ENCODE assay signal across 8 mouse cellular contexts in genomic region chr3:127705515-127706444, GRCm38 (mm10).
DNase-seq lines count a peak whose midpoint lies in the region; ATAC-seq and TF ChIP-seq lines count a peak whose summit lies in the region.

No protein-coding gene starts in this region.

- H3K79me2 ChIP-seq in heart, adult 2 months (replicated peaks; ENCODE audit: control insufficient read depth, insufficient read depth, low read length) = no peaks in the 10 kb centered on the region

- no peak for TF ChIP-seq POLR2A in heart, adult 2 months (IDR thresholded peaks at IDR 0.05; ENCODE audit: insufficient read depth, low read depth, low read length)

- H3K27ac ChIP-seq in heart, embryonic 13.5 days (replicated peaks) = no peak overlapping the region
- no peak overlapping the region for H3K27ac ChIP-seq in heart, adult 2 months
- H3K27ac ChIP-seq in embryonic facial prominence, embryonic 10.5 days (replicated peaks) = peak overlapping the region; percentile 37
- H3K27ac ChIP-seq in hindbrain, embryonic 15.5 days (replicated peaks) = peak overlapping the region; percentile 49
- H3K27ac ChIP-seq in neural tube, embryonic 14.5 days (ENCODE audit: low read depth, low read length) = peak overlapping the region; percentile 3; the same call in 1 of the 2 replicates

- 20% methylated on average over 30 of the region's 30 CpGs for WGBS in heart, embryonic 13.5 days
- 35% methylated on average over 30 of the region's 30 CpGs for WGBS in heart, adult 2 months
- 8% methylated on average over 30 of the region's 30 CpGs for WGBS in embryonic facial prominence, embryonic 10.5 days
- 1% methylated on average over 30 of the region's 30 CpGs for WGBS in hindbrain, embryonic 15.5 days
- WGBS in neural tube, embryonic 14.5 days = 2% methylated on average over 30 of the region's 30 CpGs

- no peak for ATAC-seq in heart, embryonic 13.5 days (ENCODE audit: extremely low read depth, insufficient number of reproducible peaks, low FRiP score, low TSS enrichment)
- peak; percentile 87 for ATAC-seq in hindbrain, embryonic 15.5 days (ENCODE audit: low FRiP score, low read depth)
- peak; percentile 91 for ATAC-seq in neural tube, embryonic 14.5 days (ENCODE audit: low read depth)
- no peak for ATAC-seq in megakaryocyte, adult 5-6 weeks (ENCODE audit: poor library complexity, severe bottlenecking)

- H3K27me3 ChIP-seq in heart, embryonic 13.5 days (replicated peaks) = no peaks in the 10 kb centered on the region
- H3K27me3 ChIP-seq in heart, adult 2 months (ENCODE audit: control insufficient read depth, insufficient read depth, low read length) = no peaks in the 10 kb centered on the region
- H3K27me3 ChIP-seq in embryonic facial prominence, embryonic 10.5 days (replicated peaks; ENCODE audit: low read depth, poor library complexity, severe bottlenecking) = peaks cover 83% of the 10 kb centered on the region
- 0 out of 2 replicates have a peak, but pooled peaks cover 3% of the 10 kb centered on the region for H3K27me3 ChIP-seq in hindbrain, embryonic 15.5 days
- H3K27me3 ChIP-seq in neural tube, embryonic 14.5 days (ENCODE audit: control insufficient read depth, insufficient read depth, low read length) = no peaks in the 10 kb centered on the region

- intact Hi-C loops in heart, adult 2 months (cut with DNase I) = no loop called here
- intact Hi-C loops in left cerebral cortex, postnatal 36 days (cut with DNase I) = loop anchor here (5.0 kb wide), 1 partner anchor 73 kb away; the partner anchor contains the start of gene Neurog2

- H3K4me3 ChIP-seq in heart, embryonic 13.5 days = peak overlapping the region; percentile 35
- no peak overlapping the region for H3K4me3 ChIP-seq in heart, adult 2 months
- H3K4me3 ChIP-seq in embryonic facial prominence, embryonic 10.5 days = peak overlapping the region; percentile 47
- H3K4me3 ChIP-seq in hindbrain, embryonic 15.5 days = peak overlapping the region; percentile 32
- H3K4me3 ChIP-seq in neural tube, embryonic 14.5 days (ENCODE audit: low read depth, low read length) = peak overlapping the region; percentile 15

- no peak for DNase-seq in heart, adult 2 months
- DNase-seq in embryonic facial prominence, embryonic 10.5 days (ENCODE audit: low spot score) = peak; percentile 82
- DNase-seq in left cerebral cortex, postnatal 36 days (ENCODE audit: low spot score in 2 of 2) = peak; percentile 19 to 29
- no peak for DNase-seq in spleen, postnatal 4 days (ENCODE audit: low spot score in 2 of 2)

- no peaks in the 10 kb centered on the region for H3K9me3 ChIP-seq in heart, embryonic 13.5 days
- H3K9me3 ChIP-seq in embryonic facial prominence, embryonic 10.5 days = no peaks in the 10 kb centered on the region
- no peaks in the 10 kb centered on the region for H3K9me3 ChIP-seq in hindbrain, embryonic 15.5 days
- H3K9me3 ChIP-seq in neural tube, embryonic 14.5 days (ENCODE audit: control insufficient read depth, low read length) = no peaks in the 10 kb centered on the region

- H3K4me2 ChIP-seq in heart, embryonic 13.5 days = peak overlapping the region; percentile 66
- H3K4me2 ChIP-seq in hindbrain, embryonic 15.5 days = peak overlapping the region; percentile 62
- peak overlapping the region; percentile 40 for H3K4me2 ChIP-seq in neural tube, embryonic 14.5 days (ENCODE audit: low read depth, low read length)

- H3K9ac ChIP-seq in heart, embryonic 13.5 days = peak overlapping the region; percentile 62; the same call in 1 of the 2 replicates
- H3K9ac ChIP-seq in heart, adult 2 months (ENCODE audit: low read depth, low read length) = no peak overlapping the region
- peak overlapping the region; percentile 26; the same call in 1 of the 2 replicates for H3K9ac ChIP-seq in hindbrain, embryonic 15.5 days
- H3K9ac ChIP-seq in neural tube, embryonic 14.5 days (replicated peaks; ENCODE audit: low read depth, low read length) = no peak overlapping the region

- no peak for TF ChIP-seq CTCF in heart, adult 2 months (IDR thresholded peaks at IDR 0.05)

- H3K36me3 ChIP-seq in heart, embryonic 13.5 days = 0 out of 2 replicates have a peak, but pooled peaks cover 4% of the 10 kb centered on the region
- H3K36me3 ChIP-seq in heart, adult 2 months (ENCODE audit: control insufficient read depth, insufficient read depth, low read length) = no peaks in the 10 kb centered on the region
- no peaks in the 10 kb centered on the region for H3K36me3 ChIP-seq in embryonic facial prominence, embryonic 10.5 days (replicated peaks)
- no peaks in the 10 kb centered on the region for H3K36me3 ChIP-seq in hindbrain, embryonic 15.5 days
- no peaks in the 10 kb centered on the region for H3K36me3 ChIP-seq in neural tube, embryonic 14.5 days (ENCODE audit: control insufficient read depth, insufficient read depth, low read length)

- TF ChIP-seq EP300 in heart, adult 2 months (IDR thresholded peaks at IDR 0.05; ENCODE audit: insufficient read depth, low read depth, low read length) = no peak

- peaks cover 12% of the 10 kb centered on the region for H3K4me1 ChIP-seq in heart, embryonic 13.5 days
- H3K4me1 ChIP-seq in heart, adult 2 months (ENCODE audit: control insufficient read depth, insufficient read depth, low read length) = no peaks in the 10 kb centered on the region
- H3K4me1 ChIP-seq in embryonic facial prominence, embryonic 10.5 days = peaks cover 21% of the 10 kb centered on the region
- H3K4me1 ChIP-seq in hindbrain, embryonic 15.5 days (replicated peaks) = peaks cover 23% of the 10 kb centered on the region
- 0 out of 2 replicates have a peak, but pooled peaks cover 6% of the 10 kb centered on the region for H3K4me1 ChIP-seq in neural tube, embryonic 14.5 days (ENCODE audit: control insufficient read depth, insufficient read depth, low read length)

Comparison
In these comparisons a context has a peak if more than half of its experiments do, and no peak if none do; other contexts are left out.
1. H3K9ac ChIP-seq: peak in heart, embryonic 13.5 days (single experiment) and hindbrain, embryonic 15.5 days (single experiment); none in heart, adult 2 months (single experiment) and neural tube, embryonic 14.5 days (single experiment).
2. ATAC-seq: peak in hindbrain, embryonic 15.5 days (single experiment) and neural tube, embryonic 14.5 days (single experiment); none in heart, embryonic 13.5 days (single experiment) and megakaryocyte, adult 5-6 weeks (single experiment).
3. H3K27ac ChIP-seq: peak in embryonic facial prominence, embryonic 10.5 days (single experiment), hindbrain, embryonic 15.5 days (single experiment) and neural tube, embryonic 14.5 days (single experiment); none in heart, embryonic 13.5 days (single experiment) and heart, adult 2 months (single experiment).
4. DNase-seq: peak in embryonic facial prominence, embryonic 10.5 days (single experiment) and left cerebral cortex, postnatal 36 days (2 of 2); none in heart, adult 2 months (0 of 2) and spleen, postnatal 4 days (0 of 2).
5. Peak in every context shown above with its lines, with median percentiles within 50 percentile points of each other: H3K4me2 ChIP-seq.